Mouse (Mus musculus) 416B (cell line): Measurements from ENCODE around the gene Gm20662.

Experiments
- DNase-seq: peaks from one replicate; pipeline ENCODE4 v3.0.0; 2011; ENCODE audit warnings: low read depth

Gm20662 gene

DNA sequence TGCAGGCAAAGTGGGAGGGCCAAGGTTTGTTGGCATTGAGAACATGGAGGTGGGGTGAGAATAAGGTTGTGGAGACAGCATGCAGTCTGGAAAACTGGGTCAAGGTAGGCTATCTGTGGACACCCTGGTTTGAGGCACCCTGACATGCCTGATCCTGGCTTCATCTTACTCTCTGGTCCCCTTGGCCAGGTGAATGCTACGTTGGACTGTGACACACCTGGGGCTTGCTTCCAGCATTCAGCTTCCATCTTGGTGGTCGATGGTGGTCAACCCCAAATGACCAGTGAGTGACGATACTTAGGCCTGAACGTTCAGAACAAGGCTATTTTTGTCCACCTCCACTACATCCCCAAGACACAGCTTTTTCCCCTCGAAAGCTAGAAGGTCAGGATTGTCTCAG is at the start of gene Gm20662:
Gene Gm20662 (plus strand): TSS at position 301 of the 400 bp plus-strand sequence.
- no peak for DNase-seq

GRCm38 (mm10) chr9:107947241-107948194 is 48.6 kb upstream of the Gm20662 start:
- DNase-seq: no peak

- DNase-seq: no peak
These were observed 46.8 kb upstream of the Gm20662 start for GRCm38 (mm10) chr9:107949184-107949921.

DNA sequence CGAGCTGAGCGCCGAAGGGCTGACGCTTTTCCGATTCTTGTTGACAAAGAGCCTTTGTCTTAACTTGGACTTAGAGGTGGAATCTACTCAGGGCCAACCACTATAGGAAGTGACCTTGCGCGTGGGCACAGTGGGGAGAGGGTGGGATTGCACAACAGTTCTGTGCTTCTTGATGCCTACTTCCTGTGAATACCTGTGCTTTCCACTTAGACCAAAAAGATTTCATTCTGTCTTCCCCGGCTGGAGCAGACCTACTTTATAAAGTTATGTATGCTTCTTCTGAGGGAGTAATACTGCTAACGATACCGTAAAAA is 46.3 kb upstream of the Gm20662 start, which contains the start of gene Traip:
Gene Traip (plus strand): TSS at position 215 of the 314 bp plus-strand sequence.
- no peak for DNase-seq

GRCm38 (mm10) chr9:107950460-107951355 is 45.4 kb upstream of the Gm20662 start:
- DNase-seq: peak; percentile 91

DNA sequence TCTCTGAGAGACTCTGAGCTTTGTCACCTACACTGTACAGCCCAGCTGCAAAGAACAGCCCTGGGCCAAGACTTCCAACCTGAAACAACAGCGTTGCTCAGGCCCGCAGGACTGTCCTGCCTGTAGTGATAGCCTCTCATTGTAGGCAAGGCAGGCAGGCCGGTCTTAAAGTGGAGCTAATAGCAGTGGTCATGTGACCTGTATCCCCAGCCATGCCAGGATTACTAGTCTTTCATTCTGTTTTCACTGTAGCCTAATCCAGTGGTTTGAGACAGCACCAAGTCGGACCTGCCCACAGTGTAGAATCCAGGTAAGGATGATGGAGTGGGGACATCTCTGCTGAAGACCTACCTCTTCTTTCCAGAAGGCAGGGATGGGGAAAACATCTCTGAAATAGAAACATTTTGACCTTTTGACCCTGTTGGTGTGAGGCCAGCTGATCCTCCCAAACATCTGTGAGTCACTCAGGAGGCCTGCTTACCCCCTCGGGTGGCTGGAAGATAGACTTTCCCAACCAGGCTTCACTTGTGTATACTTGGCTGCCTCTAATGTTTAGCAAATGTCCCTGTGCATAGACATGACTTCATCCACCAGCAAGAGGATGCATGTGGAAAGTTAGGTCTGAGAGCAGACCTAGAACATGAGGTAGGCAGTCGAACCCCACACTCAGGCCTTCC is 40.4 kb upstream of the Gm20662 start:
- peak; percentile 36 for DNase-seq

DNA sequence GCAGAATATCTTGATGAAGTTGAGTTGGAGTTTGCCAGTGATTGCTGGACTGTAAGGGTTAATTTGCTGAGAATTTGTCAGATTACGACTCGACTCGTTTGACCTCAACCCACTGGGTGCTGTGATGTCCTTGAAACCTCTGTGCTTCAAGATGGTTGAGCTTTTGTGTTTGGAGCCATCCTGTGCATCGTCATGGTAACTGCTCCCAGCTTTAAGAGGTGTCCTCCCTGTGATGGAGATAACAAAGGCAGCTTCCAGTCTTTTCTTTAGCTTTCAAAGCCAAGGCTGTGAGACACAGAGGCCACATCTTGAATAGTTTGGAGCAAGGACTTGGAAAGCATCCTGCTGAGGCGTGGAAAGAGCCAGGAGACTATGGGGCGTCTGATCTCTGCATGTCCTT is 39.0 kb upstream of the Gm20662 start:
- DNase-seq: no peak

GRCm38 (mm10) chr9:107959896-107960295 is 36.3 kb upstream of the Gm20662 start:
- no peak for DNase-seq

GRCm38 (mm10) chr9:107960928-107961327 is 35.2 kb upstream of the Gm20662 start:
- DNase-seq: peak; percentile 27

DNA sequence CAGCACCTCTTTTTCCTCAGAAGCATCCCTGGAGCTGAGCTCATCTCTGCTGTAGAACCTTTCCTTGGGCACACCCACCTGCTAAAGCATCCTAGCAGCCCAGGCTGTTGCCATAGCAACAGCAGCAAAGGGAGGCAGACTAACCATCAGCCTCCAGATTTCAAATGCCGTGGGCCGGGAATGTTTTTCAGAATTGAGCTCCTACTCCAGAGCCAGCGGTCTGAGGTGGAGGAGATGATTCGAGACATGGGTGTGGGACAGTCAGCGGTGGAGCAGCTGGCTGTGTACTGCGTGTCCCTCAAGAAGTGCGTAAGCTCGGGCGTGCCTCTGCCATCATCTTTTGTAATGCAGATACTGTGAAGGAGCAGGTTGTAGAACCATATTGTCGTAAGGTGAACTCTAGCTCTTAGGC is 34.8 kb upstream of the Gm20662 start:
- no peak for DNase-seq

DNA sequence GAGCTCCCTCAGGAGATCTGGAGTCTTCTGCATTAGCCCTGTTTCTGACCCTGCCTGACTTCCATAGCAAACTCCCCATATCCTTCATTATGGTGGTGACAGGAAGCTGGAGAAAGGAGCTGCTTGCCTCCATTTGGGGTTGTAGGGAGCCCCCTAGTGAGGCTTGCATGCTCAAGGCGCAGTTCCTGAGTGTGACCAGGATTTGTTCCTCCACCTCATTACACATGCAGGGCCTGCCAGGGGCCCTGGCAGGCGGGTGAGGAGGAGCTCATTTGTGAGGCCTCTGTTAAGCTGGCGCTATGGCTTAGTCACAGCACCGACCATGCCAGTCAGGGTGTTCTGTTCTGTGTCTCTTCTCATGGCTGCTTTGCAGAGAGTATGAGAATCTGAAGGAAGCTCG is 34.3 kb upstream of the Gm20662 start:
- DNase-seq: peak; percentile 36

GRCm38 (mm10) chr9:107962916-107963315 is 33.2 kb upstream of the Gm20662 start:
- DNase-seq: no peak

DNA sequence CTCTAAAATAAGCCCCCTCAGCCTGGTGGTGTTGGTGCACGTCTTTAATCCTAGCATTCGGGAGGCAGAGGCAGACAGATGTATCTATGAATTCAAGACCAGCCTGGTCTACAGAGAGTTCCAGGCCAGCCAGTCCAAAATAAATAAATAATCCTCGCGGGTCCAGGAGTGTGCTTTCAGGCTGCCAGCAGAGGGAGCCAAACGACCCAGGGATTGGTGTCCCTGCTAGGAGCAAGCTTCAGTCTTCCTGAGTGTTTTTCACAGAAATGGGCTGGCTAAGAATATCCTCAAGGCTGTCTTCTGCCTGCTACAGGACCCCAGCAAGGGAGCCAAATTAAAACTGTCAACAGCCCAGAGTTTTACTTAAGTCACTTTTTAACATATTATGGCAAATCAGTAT is 32.4 kb upstream of the Gm20662 start:
- DNase-seq: peak; percentile 86

DNA sequence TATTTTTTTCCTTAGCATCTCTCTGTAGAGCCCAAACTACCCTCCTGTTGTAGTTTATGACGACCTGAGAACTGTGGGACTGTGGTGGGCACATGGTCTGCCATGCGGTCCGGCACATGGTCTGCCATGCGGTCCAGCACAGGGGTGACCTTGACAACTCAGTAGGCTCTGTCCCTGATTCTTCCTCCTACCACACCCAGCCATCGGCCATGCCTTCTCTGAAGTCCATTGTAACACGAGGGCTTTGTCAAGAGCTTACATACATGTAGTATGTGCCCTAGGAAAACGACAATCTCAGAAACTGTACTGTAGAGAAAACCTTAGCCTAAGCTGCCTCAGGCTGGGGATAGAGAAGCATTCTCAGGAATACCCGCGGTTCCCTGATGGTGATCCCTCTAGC is 31.5 kb upstream of the Gm20662 start:
- DNase-seq: no peak

GRCm38 (mm10) chr9:107966676-107967075 is 29.5 kb upstream of the Gm20662 start:
- DNase-seq: no peak

DNA sequence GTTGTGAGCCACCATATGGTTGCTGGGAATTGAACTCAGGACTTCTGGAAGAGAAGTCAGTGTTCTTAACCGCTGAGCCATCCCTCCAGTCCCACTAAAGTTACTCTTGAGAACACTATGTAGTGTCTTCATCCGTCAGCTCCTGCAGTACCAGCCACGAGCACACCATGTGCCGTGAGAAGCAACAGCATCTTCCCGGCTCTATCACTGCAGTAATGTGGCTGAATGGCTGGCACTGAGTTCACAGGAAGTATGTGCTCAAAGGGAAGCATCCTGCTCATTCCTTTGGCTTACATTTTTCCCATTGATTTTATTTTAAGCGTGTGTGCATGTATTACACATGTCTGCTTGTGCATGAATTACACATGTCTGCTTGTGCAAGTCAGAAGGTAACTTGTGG is 28.7 kb upstream of the Gm20662 start:
- no peak for DNase-seq

DNA sequence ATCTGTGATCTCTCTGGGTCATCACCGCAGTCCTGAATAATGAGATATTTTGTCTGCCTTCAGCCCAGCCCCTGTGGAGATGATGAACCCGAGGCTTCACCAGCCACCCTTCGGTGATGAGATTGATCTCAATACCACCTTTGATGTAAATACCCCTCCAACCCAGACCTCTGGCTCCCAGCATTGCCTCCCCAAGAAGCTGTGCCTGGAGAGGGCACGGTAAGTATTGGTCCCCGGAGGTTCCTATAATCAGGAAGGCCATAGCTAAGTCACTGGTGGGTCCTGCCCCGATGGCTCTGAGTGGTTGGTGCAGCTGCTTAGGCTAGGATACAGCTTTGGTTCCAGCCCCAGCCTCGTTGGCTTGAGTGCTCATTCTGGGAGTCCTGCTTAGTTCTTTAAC is 27.6 kb upstream of the Gm20662 start:
- no peak for DNase-seq

DNA sequence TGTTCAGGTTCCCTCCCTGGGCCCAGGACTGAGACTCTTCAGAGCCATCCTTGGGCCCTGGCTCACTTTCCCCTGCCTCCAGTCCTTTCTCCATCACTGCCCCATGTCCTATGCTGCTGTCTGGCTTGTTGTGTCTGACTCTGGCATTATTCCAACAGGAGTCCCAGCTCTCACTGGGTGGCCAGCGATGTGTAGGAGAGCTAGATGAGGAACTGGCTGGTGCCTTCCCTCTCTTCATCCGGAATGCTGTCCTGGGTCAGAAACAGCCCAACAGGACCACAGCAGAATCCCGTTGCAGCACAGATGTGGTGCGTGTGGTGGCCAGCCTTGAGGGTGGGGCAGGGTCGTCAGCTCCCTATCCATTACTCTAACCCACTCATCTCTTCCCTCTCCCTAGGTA is 25.8 kb upstream of the Gm20662 start:
- no peak for DNase-seq

GRCm38 (mm10) chr9:107971690-107972541 is 24.2 kb upstream of the Gm20662 start:
- DNase-seq: peak; percentile 99

DNA sequence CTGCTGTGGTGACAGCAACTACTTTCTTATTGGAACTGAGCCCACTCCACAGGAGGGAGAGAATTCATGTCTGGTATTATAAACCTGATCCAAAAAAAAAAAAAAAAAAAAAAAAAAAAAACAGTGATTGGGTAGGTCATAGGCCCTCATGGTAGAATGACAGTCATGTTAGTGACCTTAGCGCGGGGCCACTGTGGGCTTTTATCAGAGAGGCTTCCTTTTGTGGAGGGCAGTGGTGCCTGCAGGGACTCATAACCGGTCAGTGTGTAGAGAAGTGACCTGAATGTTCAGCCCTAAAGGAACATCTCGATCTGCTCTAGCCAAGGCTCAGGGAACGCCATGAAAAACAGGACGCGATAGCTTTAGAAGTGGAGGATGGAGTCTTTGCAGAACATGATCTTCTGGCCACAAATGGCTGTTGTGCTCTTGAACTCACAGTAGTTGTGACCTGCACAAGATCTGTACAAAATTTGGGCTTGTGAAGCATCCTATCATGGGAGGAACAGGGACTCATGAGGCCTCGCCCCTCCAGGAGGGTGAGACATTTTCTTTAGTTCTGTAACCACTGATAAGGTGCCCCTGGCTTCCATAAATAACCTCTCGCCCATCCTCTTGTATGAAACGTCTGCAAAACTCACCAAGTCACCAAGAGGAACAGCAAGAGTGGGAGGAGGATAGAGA is 21.5 kb upstream of the Gm20662 start:
- DNase-seq: peak; percentile 65
